Mouse (Mus musculus) E14TG2a.4 (cell line): ENCODE results near the gene Slc41a2.

Experiments
- CTCF ChIP-seq: conservative IDR thresholded peaks from 2 replicates; pipeline ENCODE4 v1.5.1; 2014; ENCODE audit warnings: low read length
- POU5F1 ChIP-seq: IDR thresholded peaks from 2 replicates; pipeline ENCODE4 v1.6.1; 2014; ENCODE audit warnings: low read length, borderline replicate concordance

DNA sequence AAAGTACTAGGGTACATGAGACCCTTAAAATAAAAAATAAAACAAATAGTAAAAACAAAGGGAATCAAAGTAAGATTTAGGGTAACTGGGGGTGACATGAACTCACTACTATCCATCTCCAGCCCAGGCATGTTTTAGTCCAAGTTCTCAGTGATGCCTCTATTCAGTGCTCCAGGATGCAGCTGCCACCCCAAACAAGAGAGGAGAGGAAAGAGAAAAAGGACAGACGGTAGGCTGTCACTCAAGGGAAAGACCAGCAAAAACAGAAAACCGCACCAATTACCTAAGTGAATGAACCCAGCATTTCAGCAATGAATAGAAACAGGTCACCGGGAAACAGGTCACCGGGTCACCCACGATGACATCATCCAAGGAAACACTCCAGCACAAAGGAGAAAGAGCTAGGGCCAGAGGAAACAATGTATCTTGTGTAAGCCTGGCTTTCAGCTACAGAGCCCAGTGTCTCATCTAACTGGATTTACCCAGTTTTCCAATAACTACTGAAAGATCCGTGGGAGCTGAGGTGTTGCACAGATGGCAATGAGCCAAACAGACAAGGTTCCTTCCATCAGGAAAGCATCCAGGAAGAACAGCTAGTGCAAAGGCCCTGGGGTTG lies 126.6 kb downstream of the Slc41a2 start:
- TF ChIP-seq CTCF (no peak), POU5F1 (no peak)
